Mouse (Mus musculus): Measurements from ENCODE around the gene Usmg5. TPM values are rescaled to one million over a fixed set of nuclear protein-coding genes. Genes with fewer than 3 reads are reported as not detected.
"Not testable (repeated sequence)": the region's sequence is repeated elsewhere in the genome, so short reads cannot be mapped to it uniquely, and the experiment has no call there.

Gene Usmg5
- polyA plus RNA-seq (2012; rRNA removed) = 587 and 848 TPM in 2 replicates

DNA sequence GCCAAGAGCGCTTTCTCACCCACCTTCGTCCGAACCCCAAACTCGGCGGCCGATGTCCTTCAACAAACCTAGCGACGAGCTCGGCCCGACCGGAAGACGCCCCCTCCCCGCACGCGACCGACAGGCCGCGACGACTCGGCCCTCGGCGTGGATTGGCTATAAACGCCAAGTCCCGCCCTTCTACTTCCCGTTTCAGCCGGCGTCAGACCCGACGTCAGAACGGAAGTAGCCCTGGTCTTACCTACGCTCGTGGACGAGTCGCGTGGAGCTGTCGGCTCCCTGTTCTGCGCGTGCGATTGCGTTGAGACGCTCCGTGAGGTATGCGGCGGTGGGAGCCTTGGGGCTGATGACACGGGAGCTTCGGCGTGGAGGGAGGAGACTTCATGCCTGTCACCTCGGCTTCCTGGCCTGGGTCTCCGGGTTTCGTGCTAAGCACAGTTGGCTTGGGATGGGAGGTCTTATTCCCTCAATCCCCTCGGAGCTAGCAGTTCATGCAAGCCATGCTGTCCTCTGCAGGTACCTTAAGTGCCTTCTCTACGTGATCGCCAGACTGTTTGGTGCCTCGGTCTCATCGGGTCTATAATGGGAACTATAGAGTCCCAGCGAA lies at the start of gene Usmg5, which contains the start of gene Pdcd11:
Usmg5 (minus strand) TSS at position 98 of the 607 bp plus-strand sequence.
Pdcd11 (plus strand) TSS at position 219 of the 607 bp plus-strand sequence.
- peak; percentile 99 for DNase-seq (ENCODE audit: low read depth)
- TF ChIP-seq CTCF (IDR thresholded peaks at IDR 0.05; ENCODE audit: borderline replicate concordance, extremely low read depth, insufficient read depth, insufficient read length) (no peak), POLR2A (IDR thresholded peaks at IDR 0.05; ENCODE audit: borderline replicate concordance, extremely low read depth, insufficient read depth, insufficient read length, poor library complexity, severe bottlenecking) (peak; percentile 57; the same call in 1 of the 2 replicates)

DNA sequence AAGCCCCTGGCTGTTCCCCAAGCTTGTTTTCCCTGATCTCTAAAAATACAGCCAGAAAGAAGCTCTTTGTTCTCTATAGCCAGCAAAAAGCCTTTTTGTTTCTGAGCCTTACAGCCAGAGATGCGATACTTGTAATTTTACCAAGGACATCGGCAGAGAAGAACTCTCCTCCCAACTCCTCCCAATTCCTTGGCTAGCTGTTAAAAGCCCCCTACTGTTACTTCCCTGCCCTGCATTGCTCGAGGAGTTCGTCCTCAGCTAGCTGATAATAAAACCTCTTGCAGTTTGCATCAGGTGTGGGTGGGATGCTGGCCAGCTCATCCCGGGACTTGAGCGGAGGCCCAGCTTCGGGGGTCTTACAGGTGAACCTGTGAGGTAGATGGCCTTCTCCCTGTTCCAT lies 49.2 kb upstream of the Usmg5 start:
- not testable (repeated sequence) for DNase-seq (ENCODE audit: low read depth)

DNA sequence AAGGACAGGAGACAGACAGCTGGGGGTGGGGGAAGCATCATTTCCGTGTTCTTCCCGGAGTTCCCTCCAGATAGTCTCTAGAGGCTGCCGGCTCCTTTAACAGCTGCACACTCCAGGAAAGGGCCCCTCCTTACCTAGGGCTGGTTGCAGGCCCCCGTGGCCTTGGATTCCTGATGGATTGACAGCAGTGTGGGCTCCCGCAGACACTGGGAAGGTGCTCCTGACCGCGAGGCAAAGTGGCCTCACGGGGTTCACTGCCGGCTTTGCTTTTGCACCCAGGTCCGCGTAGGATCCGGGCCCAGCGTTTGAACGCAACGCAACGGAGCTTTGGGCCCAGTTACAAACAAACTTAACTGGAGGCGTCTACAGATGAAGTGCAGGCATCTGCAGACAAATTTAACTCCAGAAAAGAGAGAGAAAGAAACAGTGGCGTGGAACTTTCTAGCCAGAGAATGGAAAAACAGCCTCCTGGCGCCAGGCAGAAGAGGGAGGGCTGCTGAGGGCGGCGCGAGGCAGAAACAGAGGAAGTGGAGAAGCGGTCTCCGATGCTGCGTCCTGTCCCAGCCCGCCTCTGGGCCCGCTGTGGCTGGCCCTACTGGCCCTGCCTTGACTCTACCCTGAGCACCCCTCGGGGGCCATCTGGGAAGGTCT lies 47.4 kb upstream of the Usmg5 start, which contains the start of gene Calhm2:
Calhm2 (minus strand) TSS at position 524 of the 651 bp plus-strand sequence.
- peak; percentile 24 for DNase-seq (ENCODE audit: low read depth)
- TF ChIP-seq CTCF (IDR thresholded peaks at IDR 0.05; ENCODE audit: borderline replicate concordance, extremely low read depth, insufficient read depth, insufficient read length) (no peak), POLR2A (IDR thresholded peaks at IDR 0.05; ENCODE audit: borderline replicate concordance, extremely low read depth, insufficient read depth, insufficient read length, poor library complexity, severe bottlenecking) (no peak)

DNA sequence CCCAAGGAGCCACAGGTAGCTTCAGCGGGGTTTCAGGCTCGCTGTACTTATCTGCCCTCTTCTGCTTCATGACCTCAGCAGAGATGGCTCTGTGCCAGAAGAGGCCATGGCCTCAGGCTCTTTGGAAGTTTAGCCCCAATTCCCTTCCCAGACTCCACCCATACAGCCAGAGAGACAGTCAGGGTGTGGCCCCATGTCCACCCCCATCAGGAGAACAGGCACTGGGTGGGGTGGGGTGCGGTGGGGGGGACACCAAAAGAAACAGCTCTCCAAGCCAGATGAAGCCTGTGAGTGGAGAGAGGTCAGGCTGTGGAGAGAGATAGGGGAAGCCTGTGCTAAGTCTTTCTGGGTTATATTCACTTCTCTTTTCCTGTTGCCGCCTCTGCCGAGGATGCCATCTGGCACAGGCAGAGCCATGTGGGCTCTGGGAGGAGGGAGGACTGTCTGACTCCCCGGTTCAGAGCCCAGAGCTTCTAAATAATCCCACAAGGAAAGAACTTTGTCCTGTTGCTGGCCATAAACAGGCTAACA lies 46.7 kb upstream of the Usmg5 start:
- DNase-seq (ENCODE audit: low read depth) = peak; percentile 56
- no peak for TF ChIP-seq POLR2A (IDR thresholded peaks at IDR 0.05; ENCODE audit: borderline replicate concordance, extremely low read depth, insufficient read depth, insufficient read length, poor library complexity, severe bottlenecking)
- TF ChIP-seq CTCF (IDR thresholded peaks at IDR 0.05; ENCODE audit: borderline replicate concordance, extremely low read depth, insufficient read depth, insufficient read length) = no peak

DNA sequence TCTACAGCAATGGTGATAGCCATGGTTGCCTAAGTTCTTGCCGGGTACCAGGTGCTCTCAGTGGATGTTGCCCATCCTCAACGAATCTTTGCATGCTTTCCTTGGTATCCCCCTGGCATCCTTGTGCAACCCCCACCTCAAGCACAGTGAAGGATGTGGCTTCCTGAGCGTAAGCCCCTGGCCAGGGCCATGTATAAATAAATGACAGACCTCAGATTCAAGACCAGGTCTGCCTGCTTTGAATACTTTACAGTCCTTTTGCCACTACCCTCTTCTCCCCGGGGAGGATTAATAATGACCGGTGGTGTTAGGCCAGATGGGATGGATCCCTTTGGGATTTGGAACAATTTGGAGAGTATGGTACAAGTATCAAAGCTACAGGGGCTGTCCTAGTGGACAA lies 45.7 kb upstream of the Usmg5 start:
- DNase-seq (ENCODE audit: low read depth) = no peak
- TF ChIP-seq CTCF (IDR thresholded peaks at IDR 0.05; ENCODE audit: borderline replicate concordance, extremely low read depth, insufficient read depth, insufficient read length) (no peak), POLR2A (IDR thresholded peaks at IDR 0.05; ENCODE audit: borderline replicate concordance, extremely low read depth, insufficient read depth, insufficient read length, poor library complexity, severe bottlenecking) (no peak)

DNA sequence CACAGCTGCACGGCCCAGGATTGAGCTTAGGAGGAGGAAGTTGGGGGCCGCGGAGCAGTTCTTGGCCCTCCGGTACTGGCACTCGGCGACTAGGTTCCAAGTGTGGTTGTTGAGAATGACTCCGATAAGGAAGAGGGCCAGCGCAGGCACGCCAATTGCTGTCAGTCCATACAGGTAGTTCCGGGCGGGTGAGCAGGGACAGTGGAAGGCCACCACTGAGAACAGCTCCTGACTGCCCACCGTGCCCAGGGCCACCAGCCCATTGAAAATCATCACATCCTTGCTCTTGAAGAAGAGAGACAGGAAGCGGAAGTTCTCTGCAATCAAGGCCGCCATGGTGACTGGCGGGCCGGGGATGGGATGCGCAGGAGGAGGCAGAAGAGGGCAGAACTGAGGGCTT lies 45.1 kb upstream of the Usmg5 start:
- no peak for TF ChIP-seq CTCF (IDR thresholded peaks at IDR 0.05; ENCODE audit: borderline replicate concordance, extremely low read depth, insufficient read depth, insufficient read length)
- TF ChIP-seq POLR2A (IDR thresholded peaks at IDR 0.05; ENCODE audit: borderline replicate concordance, extremely low read depth, insufficient read depth, insufficient read length, poor library complexity, severe bottlenecking) = no peak

DNA sequence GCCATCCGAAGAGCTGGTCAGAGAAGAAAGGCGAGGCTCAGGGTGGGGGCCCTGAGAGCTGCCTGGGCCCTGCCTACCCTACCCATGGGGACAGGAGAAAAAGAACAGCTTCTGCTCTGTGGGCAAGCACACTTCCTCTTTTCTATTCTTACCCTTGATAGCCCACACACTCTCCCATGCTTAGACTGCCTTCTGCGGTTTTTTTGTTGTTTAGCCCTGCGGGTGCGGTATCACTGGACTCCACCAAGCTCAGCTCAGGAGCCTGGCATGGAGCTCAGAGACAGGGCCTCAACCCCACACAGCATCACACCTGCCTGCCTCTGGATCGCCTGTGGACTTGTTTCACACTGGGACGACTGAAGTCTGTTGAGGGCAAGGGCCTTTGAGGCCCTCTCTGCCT lies 42.7 kb upstream of the Usmg5 start:
- DNase-seq (ENCODE audit: low read depth) = no peak
- TF ChIP-seq POLR2A (IDR thresholded peaks at IDR 0.05; ENCODE audit: borderline replicate concordance, extremely low read depth, insufficient read depth, insufficient read length, poor library complexity, severe bottlenecking) (no peak), CTCF (IDR thresholded peaks at IDR 0.05; ENCODE audit: borderline replicate concordance, extremely low read depth, insufficient read depth, insufficient read length) (no peak)

More for the DNA sequence above, 45.1 kb upstream of the Usmg5 start:
- DNase-seq (ENCODE audit: low read depth) = no peak

DNA sequence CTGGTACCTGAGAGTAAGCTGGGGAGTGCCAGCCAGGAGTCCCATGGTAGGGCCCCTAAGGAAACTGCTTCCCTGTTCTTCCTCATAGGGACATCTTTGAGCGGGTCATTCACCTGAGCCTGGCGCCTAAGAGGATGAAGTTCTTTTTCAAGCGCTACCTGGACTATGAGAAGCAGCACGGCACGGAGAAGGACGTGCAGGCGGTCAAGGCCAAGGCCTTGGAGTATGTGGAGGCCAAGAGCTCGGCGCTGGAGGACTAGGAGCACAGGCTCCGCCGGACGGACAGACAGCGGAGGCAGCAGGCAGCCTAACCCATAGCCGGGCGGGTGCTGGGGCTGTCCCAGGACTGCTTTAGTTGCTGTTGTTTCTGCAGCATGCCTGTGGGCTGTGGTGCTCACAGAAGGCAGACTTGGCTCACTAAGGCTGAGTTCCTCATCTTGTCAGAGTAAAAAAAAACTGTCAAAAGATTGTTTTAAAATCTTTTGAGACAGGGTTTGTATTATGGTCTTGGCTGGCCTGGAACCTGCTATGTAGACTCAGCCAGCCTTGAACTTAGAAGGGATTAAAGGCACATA lies 40.2 kb upstream of the Usmg5 start:
- DNase-seq (ENCODE audit: low read depth) = no peak
- TF ChIP-seq POLR2A (IDR thresholded peaks at IDR 0.05; ENCODE audit: borderline replicate concordance, extremely low read depth, insufficient read depth, insufficient read length, poor library complexity, severe bottlenecking) (no peak), CTCF (IDR thresholded peaks at IDR 0.05; ENCODE audit: borderline replicate concordance, extremely low read depth, insufficient read depth, insufficient read length) (no peak)

DNA sequence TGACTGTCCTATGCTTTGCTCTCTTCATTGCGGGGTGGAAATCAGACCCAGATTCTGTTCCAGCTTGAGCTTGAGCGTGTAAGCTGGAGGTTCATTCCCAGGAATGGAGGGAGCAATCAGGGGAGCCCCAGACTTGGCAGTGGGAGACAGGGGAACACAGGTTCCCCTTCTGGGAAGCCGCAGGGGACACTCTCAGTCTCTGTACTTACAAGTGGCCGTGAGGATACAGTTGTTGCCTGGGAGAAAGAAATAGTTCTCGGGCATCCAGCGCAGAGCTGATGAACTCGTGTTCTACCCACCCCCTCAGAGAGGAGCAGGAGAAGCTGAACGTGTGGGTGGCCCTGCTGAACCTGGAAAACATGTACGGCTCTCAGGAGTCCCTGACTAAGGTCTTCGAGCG lies 38.4 kb upstream of the Usmg5 start:
- DNase-seq (ENCODE audit: low read depth) = no peak
- TF ChIP-seq POLR2A (IDR thresholded peaks at IDR 0.05; ENCODE audit: borderline replicate concordance, extremely low read depth, insufficient read depth, insufficient read length, poor library complexity, severe bottlenecking) = no peak
- TF ChIP-seq CTCF (IDR thresholded peaks at IDR 0.05; ENCODE audit: borderline replicate concordance, extremely low read depth, insufficient read depth, insufficient read length) = no peak

DNA sequence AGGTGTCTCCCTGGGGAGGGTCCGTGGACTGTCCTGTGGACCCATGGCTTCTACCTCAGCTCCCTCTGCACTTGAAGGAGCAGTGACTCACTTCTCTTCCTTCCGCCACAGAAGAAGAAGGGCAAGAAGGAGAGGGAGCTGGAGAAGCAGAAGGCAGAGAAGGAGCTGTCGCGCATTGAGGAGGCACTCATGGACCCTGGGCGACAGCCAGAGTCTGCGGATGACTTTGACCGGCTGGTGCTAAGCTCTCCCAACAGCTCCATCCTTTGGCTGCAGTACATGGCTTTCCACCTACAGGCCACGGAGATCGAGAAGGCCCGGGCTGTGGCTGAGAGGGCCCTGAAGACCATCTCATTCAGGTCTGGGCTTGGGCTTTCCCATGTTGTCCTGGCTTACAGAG lies 37.7 kb upstream of the Usmg5 start:
- no peak for DNase-seq (ENCODE audit: low read depth)
- no peak for TF ChIP-seq CTCF (IDR thresholded peaks at IDR 0.05; ENCODE audit: borderline replicate concordance, extremely low read depth, insufficient read depth, insufficient read length)
- no peak for TF ChIP-seq POLR2A (IDR thresholded peaks at IDR 0.05; ENCODE audit: borderline replicate concordance, extremely low read depth, insufficient read depth, insufficient read length, poor library complexity, severe bottlenecking)

DNA sequence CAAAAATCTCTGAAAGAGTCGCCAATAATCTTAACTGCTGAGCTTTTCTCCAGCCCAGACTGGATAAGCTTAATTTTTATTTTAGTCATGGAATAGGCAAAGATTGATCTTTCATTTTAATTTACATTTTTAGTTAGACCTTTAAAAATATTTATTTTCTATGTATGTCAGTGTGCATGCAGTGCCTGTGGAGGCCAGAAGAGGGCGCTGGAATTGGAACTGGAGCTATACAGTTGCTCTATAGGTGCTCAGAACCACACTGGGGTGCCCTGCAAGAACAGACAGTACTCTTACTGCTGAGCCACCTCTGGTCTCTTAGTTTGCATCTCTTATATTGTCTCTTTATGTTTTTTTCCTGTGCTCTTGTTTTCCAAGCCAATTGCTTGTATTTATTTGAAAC lies 32.4 kb upstream of the Usmg5 start:
- DNase-seq (ENCODE audit: low read depth) = peak; percentile 44
- TF ChIP-seq POLR2A (IDR thresholded peaks at IDR 0.05; ENCODE audit: borderline replicate concordance, extremely low read depth, insufficient read depth, insufficient read length, poor library complexity, severe bottlenecking) = no peak
- TF ChIP-seq CTCF (IDR thresholded peaks at IDR 0.05; ENCODE audit: borderline replicate concordance, extremely low read depth, insufficient read depth, insufficient read length) = peak; percentile 71

Data from brain, embryonic 14.5 days (tissue).